Mouse (Mus musculus): ENCODE results near the gene Hist2h2aa1.

- TF ChIP-seq GATA1 (IDR thresholded peaks at IDR 0.05; ENCODE audit: low read length) (no peak), TAL1 (IDR thresholded peaks at IDR 0.05; ENCODE audit: low read length) (no peak)
Observed at GRCm38 (mm10) chr3:96249034-96249345, 3.7 kb downstream of the Hist2h2aa1 start.
